Mouse (Mus musculus): Measurements from ENCODE around the gene Rps27. TPM values are rescaled to one million over a fixed set of nuclear protein-coding genes. Genes with fewer than 3 reads are reported as not detected.

Rps27 gene
- total and polyA plus RNA-seq, 3 experiments, result 2,476 to 6,504 TPM; not detected in 1

- H3K9me3 ChIP-seq (replicated peaks; ENCODE audit: insufficient read depth, low read length), result no peaks in the 10 kb centered on the region
- no peak for TF ChIP-seq SMC3 (IDR thresholded peaks at IDR 0.05; ENCODE audit: low read depth, low read length)
- TF ChIP-seq MYC (IDR thresholded peaks at IDR 0.05; ENCODE audit: low read depth, low read length), result no peak
- TF ChIP-seq MAX (IDR thresholded peaks at IDR 0.05; ENCODE audit: low read length), result no peak
- no peak for TF ChIP-seq NELFE (IDR thresholded peaks at IDR 0.05; ENCODE audit: low read depth, low read length)
- no peak for TF ChIP-seq ETS1 (IDR thresholded peaks at IDR 0.05; ENCODE audit: low read depth, low read length)
- TF ChIP-seq GATA1 (IDR thresholded peaks at IDR 0.05; ENCODE audit: low read depth, low read length), result no peak
- H3K27ac ChIP-seq (ENCODE audit: control insufficient read depth, low read depth, low read length), result no peak overlapping the region
- H3K79me2 ChIP-seq (ENCODE audit: control insufficient read depth, insufficient read depth, low read length, poor library complexity), result no peaks in the 10 kb centered on the region
- DNase-seq (ENCODE audit: low read depth, low spot score), result no peak
- H3K4me3 ChIP-seq (ENCODE audit: control insufficient read depth in 1 of 2, insufficient read depth in 1 of 2, low read depth in 2 of 2, low read length in 2 of 2), result no peak overlapping the region
- H3K4me1 ChIP-seq (ENCODE audit: control insufficient read depth in 1 of 2, insufficient read depth in 2 of 2, low read length in 2 of 2), result peaks cover 6 to 11% of the 10 kb centered on the region in 2 experiments; a peak in 3 of 4 replicates
- no peaks in the 10 kb centered on the region for H3K27me3 ChIP-seq (ENCODE audit: control insufficient read depth in 1 of 2, insufficient read depth in 2 of 2, low read length in 2 of 2)
- H3K36me3 ChIP-seq (ENCODE audit: control insufficient read depth in 1 of 2, insufficient read depth in 2 of 2, low read length in 2 of 2), result peaks cover 0 to 4% of the 10 kb centered on the region in 2 experiments; a peak in 1 of 4 replicates
- no peak overlapping the region for H3K9ac ChIP-seq (ENCODE audit: control insufficient read depth, low read depth, low read length, poor library complexity, severe bottlenecking)
These were observed 28.4 kb upstream of the Rps27 start for GRCm38 (mm10) chr3:90241669-90242358.

GRCm38 (mm10) chr3:90241251-90241650 is 27.8 kb upstream of the Rps27 start:
- Histone ChIP-seq H3K4me3 (ENCODE audit: control insufficient read depth in 1 of 2, insufficient read depth in 1 of 2, low read depth in 2 of 2, low read length in 2 of 2) (no peak overlapping the region), H3K4me1 (ENCODE audit: control insufficient read depth in 1 of 2, insufficient read depth in 2 of 2, low read length in 2 of 2) (peaks cover 4 to 8% of the 10 kb centered on the region in 2 experiments; a peak in 3 of 4 replicates), H3K9me3 (replicated peaks; ENCODE audit: insufficient read depth, low read length) (no peaks in the 10 kb centered on the region), H3K36me3 (ENCODE audit: control insufficient read depth in 1 of 2, insufficient read depth in 2 of 2, low read length in 2 of 2) (no peaks in the 10 kb centered on the region), H3K79me2 (ENCODE audit: control insufficient read depth, insufficient read depth, low read length, poor library complexity) (no peaks in the 10 kb centered on the region), H3K9ac (ENCODE audit: control insufficient read depth, low read depth, low read length, poor library complexity, severe bottlenecking) (no peak overlapping the region), H3K27me3 (ENCODE audit: control insufficient read depth in 1 of 2, insufficient read depth in 2 of 2, low read length in 2 of 2) (no peaks in the 10 kb centered on the region), H3K27ac (ENCODE audit: control insufficient read depth, low read depth, low read length) (no peak overlapping the region)
- DNase-seq (ENCODE audit: low read depth, low spot score), result no peak
- TF ChIP-seq BHLHE40 (IDR thresholded peaks at IDR 0.05; ENCODE audit: borderline replicate concordance, low read depth, low read length) (no peak), EP300 (IDR thresholded peaks at IDR 0.05; ENCODE audit: low read depth in 1 of 2, low read length in 2 of 2) (no peak), CHD1 (IDR thresholded peaks at IDR 0.05; ENCODE audit: low read depth, low read length) (no peak), USF1 (IDR thresholded peaks at IDR 0.05; ENCODE audit: low read depth, low read length) (no peak), RAD21 (IDR thresholded peaks at IDR 0.05; ENCODE audit: low read depth, low read length) (no peak), ELF1 (IDR thresholded peaks at IDR 0.05; ENCODE audit: low read depth, low read length) (no peak), MYC (IDR thresholded peaks at IDR 0.05; ENCODE audit: low read depth, low read length) (no peak), POLR2A (IDR thresholded peaks at IDR 0.05; ENCODE audit: control insufficient read depth in 1 of 2, insufficient read depth in 1 of 2, low read depth in 1 of 2, low read length in 2 of 2, poor library complexity in 1 of 2) (no peak), MYB (IDR thresholded peaks at IDR 0.05; ENCODE audit: low read depth, low read length) (no peak)

Data from MEL (cell line).